Mouse (Mus musculus): ENCODE measurements around the gene Lat2.
"Not testable (repeated sequence)": the region's sequence is repeated elsewhere in the genome, so short reads cannot be mapped to it uniquely, and the experiment has no call there.

The Lat2 gene

GRCm38 (mm10) chr5:134614802-134615201, at the start of gene Lat2:
Lat2 (minus strand) TSS chr5:134615025.
- DNase-seq (ENCODE audit: inconsistent age in 2 of 2, low spot score in 1 of 2): no peak

GRCm38 (mm10) chr5:134656708-134657107, 41.9 kb upstream of the Lat2 start:
- no peak for DNase-seq (ENCODE audit: inconsistent age in 2 of 2, low spot score in 1 of 2)

GRCm38 (mm10) chr5:134652015-134652414, 37.2 kb upstream of the Lat2 start:
- DNase-seq (ENCODE audit: inconsistent age in 2 of 2, low spot score in 1 of 2): peak in 1 of 2 experiments; percentile 51

GRCm38 (mm10) chr5:134650926-134651325, 36.1 kb upstream of the Lat2 start:
- peak; percentile 57 to 83 for DNase-seq (ENCODE audit: inconsistent age in 2 of 2, low spot score in 1 of 2)

GRCm38 (mm10) chr5:134648976-134649375, 34.2 kb upstream of the Lat2 start:
- not testable (repeated sequence) for DNase-seq (ENCODE audit: inconsistent age in 2 of 2, low spot score in 1 of 2)

- no peak for DNase-seq (ENCODE audit: inconsistent age in 2 of 2, low spot score in 1 of 2)
Measured at GRCm38 (mm10) chr5:134647394-134647793, 32.6 kb upstream of the Lat2 start.

GRCm38 (mm10) chr5:134646461-134646860, 31.6 kb upstream of the Lat2 start:
- DNase-seq (ENCODE audit: inconsistent age in 2 of 2, low spot score in 1 of 2): no peak

GRCm38 (mm10) chr5:134644643-134645118, 29.9 kb upstream of the Lat2 start:
- DNase-seq (ENCODE audit: inconsistent age in 2 of 2, low spot score in 1 of 2): peak; percentile 63 to 89

- DNase-seq (ENCODE audit: inconsistent age in 2 of 2, low spot score in 1 of 2): peak in 1 of 2 experiments; percentile 63
Measured at GRCm38 (mm10) chr5:134644121-134644520, 29.3 kb upstream of the Lat2 start.

- DNase-seq (ENCODE audit: inconsistent age in 2 of 2, low spot score in 1 of 2): no peak
Measured at GRCm38 (mm10) chr5:134640371-134640770, 25.5 kb upstream of the Lat2 start.

GRCm38 (mm10) chr5:134639269-134639682, 24.5 kb upstream of the Lat2 start, which contains the start of gene Eif4h:
Eif4h (minus strand) TSS chr5:134639490.
- DNase-seq (ENCODE audit: inconsistent age in 2 of 2, low spot score in 1 of 2): peak; percentile 98 to 99

- DNase-seq (ENCODE audit: inconsistent age in 2 of 2, low spot score in 1 of 2): no peak
Measured at GRCm38 (mm10) chr5:134638461-134639268, 23.8 kb upstream of the Lat2 start.

- DNase-seq (ENCODE audit: inconsistent age in 2 of 2, low spot score in 1 of 2): no peak
Measured at GRCm38 (mm10) chr5:134637820-134638367, 23.1 kb upstream of the Lat2 start.

- no peak for DNase-seq (ENCODE audit: inconsistent age in 2 of 2, low spot score in 1 of 2)
Measured at GRCm38 (mm10) chr5:134632841-134633240, 18.0 kb upstream of the Lat2 start.

GRCm38 (mm10) chr5:134630835-134631234, 16.0 kb upstream of the Lat2 start:
- peak in 1 of 2 experiments; percentile 74 for DNase-seq (ENCODE audit: inconsistent age in 2 of 2, low spot score in 1 of 2)

GRCm38 (mm10) chr5:134629508-134629907, 14.7 kb upstream of the Lat2 start:
- peak in 1 of 2 experiments; percentile 58 for DNase-seq (ENCODE audit: inconsistent age in 2 of 2, low spot score in 1 of 2)

GRCm38 (mm10) chr5:134622069-134622468, 7.2 kb upstream of the Lat2 start:
- no peak for DNase-seq (ENCODE audit: inconsistent age in 2 of 2, low spot score in 1 of 2)

GRCm38 (mm10) chr5:134621099-134621640, 6.3 kb upstream of the Lat2 start:
- no peak for DNase-seq (ENCODE audit: inconsistent age in 2 of 2, low spot score in 1 of 2)

GRCm38 (mm10) chr5:134620457-134620856, 5.6 kb upstream of the Lat2 start:
- DNase-seq (ENCODE audit: inconsistent age in 2 of 2, low spot score in 1 of 2): no peak

- peak; percentile 73 to 90 for DNase-seq (ENCODE audit: inconsistent age in 2 of 2, low spot score in 1 of 2)
Measured at GRCm38 (mm10) chr5:134617071-134617470, 2.2 kb upstream of the Lat2 start.

GRCm38 (mm10) chr5:134615780-134616179, 955 bp upstream of the Lat2 start:
- peak in 1 of 2 experiments; percentile 63 for DNase-seq (ENCODE audit: inconsistent age in 2 of 2, low spot score in 1 of 2)

GRCm38 (mm10) chr5:134615380-134615779, 555 bp upstream of the Lat2 start:
- DNase-seq (ENCODE audit: inconsistent age in 2 of 2, low spot score in 1 of 2): no peak

Measured in adrenal gland, adult (tissue).